Mouse (Mus musculus): ENCODE measurements around the gene Proser1.
A peak's percentile ranks its signal among the peaks of the same experiment; 100 is the strongest.

The Proser1 gene

GRCm38 (mm10) chr3:53463046-53463764 is at the start of gene Proser1, which contains the start of gene Nhlrc3:
Gene Proser1, plus strand, starts transcription at chr3:53463666.
Gene Nhlrc3, minus strand, starts transcription at chr3:53463332.
- DNase-seq (ENCODE audit: low spot score in 2 of 2), result peak; percentile 86 to 92

GRCm38 (mm10) chr3:53413959-53414358 is 49.5 kb upstream of the Proser1 start:
- peak in 1 of 2 experiments; percentile 40 for DNase-seq (ENCODE audit: low spot score in 2 of 2)

GRCm38 (mm10) chr3:53416036-53416506 is 47.4 kb upstream of the Proser1 start:
- DNase-seq (ENCODE audit: low spot score in 2 of 2), result peak in 1 of 2 experiments; percentile 21

- peak in 1 of 2 experiments; percentile 28 for DNase-seq (ENCODE audit: low spot score in 2 of 2)
Observed at GRCm38 (mm10) chr3:53417701-53418100, 45.8 kb upstream of the Proser1 start.

- DNase-seq (ENCODE audit: low spot score in 2 of 2), result peak in 1 of 2 experiments; percentile 34
Observed at GRCm38 (mm10) chr3:53421656-53422055, 41.8 kb upstream of the Proser1 start.

GRCm38 (mm10) chr3:53422691-53423090 is 40.8 kb upstream of the Proser1 start:
- peak in 1 of 2 experiments; percentile 32 for DNase-seq (ENCODE audit: low spot score in 2 of 2)

GRCm38 (mm10) chr3:53423576-53423975 is 39.9 kb upstream of the Proser1 start:
- no peak for DNase-seq (ENCODE audit: low spot score in 2 of 2)

- no peak for DNase-seq (ENCODE audit: low spot score in 2 of 2)
Observed at GRCm38 (mm10) chr3:53434610-53435009, 28.9 kb upstream of the Proser1 start.

GRCm38 (mm10) chr3:53436550-53436949 is 26.9 kb upstream of the Proser1 start:
- peak in 1 of 2 experiments; percentile 17 for DNase-seq (ENCODE audit: low spot score in 2 of 2)

- DNase-seq (ENCODE audit: low spot score in 2 of 2), result peak in 1 of 2 experiments; percentile 25
Observed at GRCm38 (mm10) chr3:53445540-53445939, 17.9 kb upstream of the Proser1 start.

- DNase-seq (ENCODE audit: low spot score in 2 of 2), result peak in 1 of 2 experiments; percentile 44
Observed at GRCm38 (mm10) chr3:53446801-53447200, 16.7 kb upstream of the Proser1 start.

GRCm38 (mm10) chr3:53448208-53448607 is 15.3 kb upstream of the Proser1 start:
- DNase-seq (ENCODE audit: low spot score in 2 of 2), result peak in 1 of 2 experiments; percentile 41

GRCm38 (mm10) chr3:53450666-53451065 is 12.8 kb upstream of the Proser1 start:
- DNase-seq (ENCODE audit: low spot score in 2 of 2), result peak in 1 of 2 experiments; percentile 33

- no peak for DNase-seq (ENCODE audit: low spot score in 2 of 2)
Observed at GRCm38 (mm10) chr3:53452351-53452750, 11.1 kb upstream of the Proser1 start.

- no peak for DNase-seq (ENCODE audit: low spot score in 2 of 2)
Observed at GRCm38 (mm10) chr3:53453346-53453745, 10.1 kb upstream of the Proser1 start.

GRCm38 (mm10) chr3:53454005-53454404 is 9.5 kb upstream of the Proser1 start:
- no peak for DNase-seq (ENCODE audit: low spot score in 2 of 2)

GRCm38 (mm10) chr3:53454561-53454960 is 8.9 kb upstream of the Proser1 start:
- DNase-seq (ENCODE audit: low spot score in 2 of 2), result no peak

- no peak for DNase-seq (ENCODE audit: low spot score in 2 of 2)
Observed at GRCm38 (mm10) chr3:53454984-53455383, 8.5 kb upstream of the Proser1 start.

- no peak for DNase-seq (ENCODE audit: low spot score in 2 of 2)
Observed at GRCm38 (mm10) chr3:53457750-53458149, 5.7 kb upstream of the Proser1 start.

- no peak for DNase-seq (ENCODE audit: low spot score in 2 of 2)
Observed at GRCm38 (mm10) chr3:53460106-53460505, 3.4 kb upstream of the Proser1 start.

- no peak for DNase-seq (ENCODE audit: low spot score in 2 of 2)
Observed at GRCm38 (mm10) chr3:53462701-53463045, 793 bp upstream of the Proser1 start.

- DNase-seq (ENCODE audit: low spot score in 2 of 2), result no peak
Observed at GRCm38 (mm10) chr3:53463765-53464114, 274 bp downstream of the Proser1 start.

GRCm38 (mm10) chr3:53464146-53464698 is 756 bp downstream of the Proser1 start:
- no peak for DNase-seq (ENCODE audit: low spot score in 2 of 2)

Data from spleen, postnatal 4 days (tissue).